Mouse (Mus musculus) megakaryocyte, embryonic 14.5 days (primary cell): Measurements from ENCODE around the gene Dimt1.

Experiments
- FLI1 ChIP-seq: IDR thresholded peaks from 2 replicates; pipeline ENCODE4 v1.6.1; 2012; ENCODE audit warnings: low read length, inconsistent platforms, mixed read lengths
- GATA1 ChIP-seq: IDR thresholded peaks from 3 replicates; pipeline ENCODE4 v1.6.1; 2012; ENCODE audit warnings: mixed read lengths, low read length, inconsistent platforms, borderline replicate concordance

DNA sequence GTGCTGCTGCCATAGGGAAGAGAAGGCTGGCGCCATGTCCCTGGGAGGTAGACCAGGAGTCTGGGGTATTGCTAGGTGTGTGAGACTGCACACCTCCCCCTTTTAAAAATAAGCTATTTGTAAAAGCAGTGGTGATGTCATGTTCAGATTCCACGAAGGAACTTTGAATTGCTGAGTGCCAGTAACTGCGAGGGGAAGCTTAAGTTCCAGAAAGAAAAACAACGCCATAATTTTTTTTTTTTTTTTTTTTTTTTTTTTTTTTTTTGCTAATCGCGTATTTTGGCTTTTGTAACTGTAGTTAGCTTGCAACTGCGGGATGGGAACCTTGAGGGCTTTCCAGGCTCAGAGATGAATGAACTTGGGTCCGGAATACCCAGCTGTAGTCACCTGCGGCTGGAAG, 1.4 kb upstream of the Dimt1 start:
- TF ChIP-seq GATA1 = no peak
- TF ChIP-seq FLI1 = no peak
